Mouse (Mus musculus): ENCODE results near the gene Ptpn5. TPM values are rescaled to one million over a fixed set of nuclear protein-coding genes. Genes with fewer than 3 reads are reported as not detected.

Ptpn5 gene
- polyA plus RNA-seq, 1 experiment from 2014 or later: 2.5 TPM

- Histone ChIP-seq H3K4me3 (ENCODE audit: low read depth, low read length) (no peak overlapping the region), H3K4me2 (ENCODE audit: low read depth, low read length) (no peak overlapping the region), H3K4me1 (ENCODE audit: control insufficient read depth, insufficient read depth, low read length) (no peaks in the 10 kb centered on the region), H3K9ac (replicated peaks; ENCODE audit: low read length) (no peak overlapping the region), H3K9me3 (replicated peaks; ENCODE audit: control insufficient read depth, low read length) (no peaks in the 10 kb centered on the region), H3K27ac (replicated peaks; ENCODE audit: low read depth, low read length) (no peak overlapping the region), H3K36me3 (replicated peaks; ENCODE audit: control insufficient read depth, insufficient read depth, low read depth, low read length) (no peaks in the 10 kb centered on the region), H3K27me3 (ENCODE audit: control insufficient read depth, insufficient read depth, low read length) (no peaks in the 10 kb centered on the region)
- no peak for ATAC-seq (replicated peaks; ENCODE audit: insufficient number of reproducible peaks, low FRiP score, low TSS enrichment, low read depth)
- 82% methylated on average over 3 of the region's 3 CpGs for WGBS
- no peak for DNase-seq (ENCODE audit: low spot score)
Observed at GRCm38 (mm10) chr7:47111121-47111520, 22.4 kb downstream of the Ptpn5 start.

- Histone ChIP-seq H3K4me2 (ENCODE audit: low read depth, low read length) (no peak overlapping the region), H3K27ac (replicated peaks; ENCODE audit: low read depth, low read length) (no peak overlapping the region), H3K4me1 (ENCODE audit: control insufficient read depth, insufficient read depth, low read length) (no peaks in the 10 kb centered on the region), H3K4me3 (ENCODE audit: low read depth, low read length) (no peak overlapping the region), H3K36me3 (replicated peaks; ENCODE audit: control insufficient read depth, insufficient read depth, low read depth, low read length) (no peaks in the 10 kb centered on the region), H3K27me3 (ENCODE audit: control insufficient read depth, insufficient read depth, low read length) (no peaks in the 10 kb centered on the region), H3K9ac (replicated peaks; ENCODE audit: low read length) (no peak overlapping the region), H3K9me3 (replicated peaks; ENCODE audit: control insufficient read depth, low read length) (no peaks in the 10 kb centered on the region)
- no peak for ATAC-seq (replicated peaks; ENCODE audit: insufficient number of reproducible peaks, low FRiP score, low TSS enrichment, low read depth)
- DNase-seq (ENCODE audit: low spot score): no peak
- WGBS: 72% methylated on average over 7 of the region's 7 CpGs
Observed at GRCm38 (mm10) chr7:47110511-47110910, 23.0 kb downstream of the Ptpn5 start.

GRCm38 (mm10) chr7:47108779-47109189, 24.7 kb downstream of the Ptpn5 start:
- no peak for ATAC-seq (replicated peaks; ENCODE audit: insufficient number of reproducible peaks, low FRiP score, low TSS enrichment, low read depth)

GRCm38 (mm10) chr7:47106949-47107348, 26.5 kb downstream of the Ptpn5 start:
- Histone ChIP-seq H3K4me2 (ENCODE audit: low read depth, low read length) (no peak overlapping the region), H3K27ac (replicated peaks; ENCODE audit: low read depth, low read length) (no peak overlapping the region), H3K4me3 (ENCODE audit: low read depth, low read length) (no peak overlapping the region), H3K9me3 (replicated peaks; ENCODE audit: control insufficient read depth, low read length) (no peaks in the 10 kb centered on the region), H3K9ac (replicated peaks; ENCODE audit: low read length) (no peak overlapping the region), H3K36me3 (replicated peaks; ENCODE audit: control insufficient read depth, insufficient read depth, low read depth, low read length) (no peaks in the 10 kb centered on the region), H3K4me1 (ENCODE audit: control insufficient read depth, insufficient read depth, low read length) (no peaks in the 10 kb centered on the region), H3K27me3 (ENCODE audit: control insufficient read depth, insufficient read depth, low read length) (no peaks in the 10 kb centered on the region)
- DNase-seq (ENCODE audit: low spot score) (no peak), ATAC-seq (replicated peaks; ENCODE audit: insufficient number of reproducible peaks, low FRiP score, low TSS enrichment, low read depth) (no peak)

More at GRCm38 (mm10) chr7:47108779-47109189, 24.7 kb downstream of the Ptpn5 start:
- Histone ChIP-seq H3K9ac (replicated peaks; ENCODE audit: low read length) (no peak overlapping the region), H3K4me1 (ENCODE audit: control insufficient read depth, insufficient read depth, low read length) (no peaks in the 10 kb centered on the region), H3K27me3 (ENCODE audit: control insufficient read depth, insufficient read depth, low read length) (no peaks in the 10 kb centered on the region), H3K36me3 (replicated peaks; ENCODE audit: control insufficient read depth, insufficient read depth, low read depth, low read length) (no peaks in the 10 kb centered on the region), H3K9me3 (replicated peaks; ENCODE audit: control insufficient read depth, low read length) (no peaks in the 10 kb centered on the region), H3K27ac (replicated peaks; ENCODE audit: low read depth, low read length) (no peak overlapping the region), H3K4me3 (ENCODE audit: low read depth, low read length) (no peak overlapping the region), H3K4me2 (ENCODE audit: low read depth, low read length) (no peak overlapping the region)
- 88% methylated on average over 13 of the region's 13 CpGs for whole genome bisulfite sequencing
- no peak for DNase-seq (ENCODE audit: low spot score)

GRCm38 (mm10) chr7:47103671-47104414, 29.6 kb downstream of the Ptpn5 start:
- no peak overlapping the region for H3K27ac ChIP-seq (replicated peaks; ENCODE audit: low read depth, low read length)
- H3K9ac ChIP-seq (replicated peaks; ENCODE audit: low read length): no peak overlapping the region
- no peaks in the 10 kb centered on the region for H3K4me1 ChIP-seq (ENCODE audit: control insufficient read depth, insufficient read depth, low read length)
- no peak overlapping the region for H3K4me2 ChIP-seq (ENCODE audit: low read depth, low read length)
- 72% methylated on average over 1 of the region's 1 CpGs for WGBS
- ATAC-seq (replicated peaks; ENCODE audit: insufficient number of reproducible peaks, low FRiP score, low TSS enrichment, low read depth) (no peak), DNase-seq (ENCODE audit: low spot score) (no peak)
- no peaks in the 10 kb centered on the region for H3K36me3 ChIP-seq (replicated peaks; ENCODE audit: control insufficient read depth, insufficient read depth, low read depth, low read length)
- H3K4me3 ChIP-seq (ENCODE audit: low read depth, low read length): no peak overlapping the region
- no peaks in the 10 kb centered on the region for H3K27me3 ChIP-seq (ENCODE audit: control insufficient read depth, insufficient read depth, low read length)
- no peaks in the 10 kb centered on the region for H3K9me3 ChIP-seq (replicated peaks; ENCODE audit: control insufficient read depth, low read length)

GRCm38 (mm10) chr7:47102970-47103369, 30.5 kb downstream of the Ptpn5 start:
- DNase-seq (ENCODE audit: low spot score) (no peak), ATAC-seq (replicated peaks; ENCODE audit: insufficient number of reproducible peaks, low FRiP score, low TSS enrichment, low read depth) (no peak)
- H3K4me1 ChIP-seq (ENCODE audit: control insufficient read depth, insufficient read depth, low read length): no peaks in the 10 kb centered on the region

GRCm38 (mm10) chr7:47100615-47101014, 32.9 kb downstream of the Ptpn5 start:
- Histone ChIP-seq H3K9me3 (replicated peaks; ENCODE audit: control insufficient read depth, low read length) (no peaks in the 10 kb centered on the region), H3K9ac (replicated peaks; ENCODE audit: low read length) (no peak overlapping the region), H3K4me1 (ENCODE audit: control insufficient read depth, insufficient read depth, low read length) (no peaks in the 10 kb centered on the region), H3K4me3 (ENCODE audit: low read depth, low read length) (no peak overlapping the region), H3K36me3 (replicated peaks; ENCODE audit: control insufficient read depth, insufficient read depth, low read depth, low read length) (no peaks in the 10 kb centered on the region), H3K27me3 (ENCODE audit: control insufficient read depth, insufficient read depth, low read length) (no peaks in the 10 kb centered on the region), H3K27ac (replicated peaks; ENCODE audit: low read depth, low read length) (no peak overlapping the region), H3K4me2 (ENCODE audit: low read depth, low read length) (no peak overlapping the region)
- no peak for ATAC-seq (replicated peaks; ENCODE audit: insufficient number of reproducible peaks, low FRiP score, low TSS enrichment, low read depth)
- 70% methylated on average over 6 of the region's 6 CpGs for WGBS
- DNase-seq (ENCODE audit: low spot score): no peak

More at GRCm38 (mm10) chr7:47102970-47103369, 30.5 kb downstream of the Ptpn5 start:
- H3K27ac ChIP-seq (replicated peaks; ENCODE audit: low read depth, low read length): no peak overlapping the region
- H3K4me3 ChIP-seq (ENCODE audit: low read depth, low read length): no peak overlapping the region
- no peaks in the 10 kb centered on the region for H3K27me3 ChIP-seq (ENCODE audit: control insufficient read depth, insufficient read depth, low read length)
- no peak overlapping the region for H3K9ac ChIP-seq (replicated peaks; ENCODE audit: low read length)
- 57% methylated on average over 2 of the region's 2 CpGs for WGBS
- H3K9me3 ChIP-seq (replicated peaks; ENCODE audit: control insufficient read depth, low read length): no peaks in the 10 kb centered on the region
- no peaks in the 10 kb centered on the region for H3K36me3 ChIP-seq (replicated peaks; ENCODE audit: control insufficient read depth, insufficient read depth, low read depth, low read length)
- no peak overlapping the region for H3K4me2 ChIP-seq (ENCODE audit: low read depth, low read length)

- H3K27me3 ChIP-seq (ENCODE audit: control insufficient read depth, insufficient read depth, low read length): no peaks in the 10 kb centered on the region
- H3K4me2 ChIP-seq (ENCODE audit: low read depth, low read length): no peak overlapping the region
- no peaks in the 10 kb centered on the region for H3K9me3 ChIP-seq (replicated peaks; ENCODE audit: control insufficient read depth, low read length)
- no peaks in the 10 kb centered on the region for H3K4me1 ChIP-seq (ENCODE audit: control insufficient read depth, insufficient read depth, low read length)
- H3K4me3 ChIP-seq (ENCODE audit: low read depth, low read length): no peak overlapping the region
- H3K27ac ChIP-seq (replicated peaks; ENCODE audit: low read depth, low read length): no peak overlapping the region
- ATAC-seq (replicated peaks; ENCODE audit: insufficient number of reproducible peaks, low FRiP score, low TSS enrichment, low read depth) (no peak), DNase-seq (ENCODE audit: low spot score) (no peak)
- H3K9ac ChIP-seq (replicated peaks; ENCODE audit: low read length): no peak overlapping the region
- 86% methylated on average over 7 of the region's 7 CpGs for WGBS
- H3K36me3 ChIP-seq (replicated peaks; ENCODE audit: control insufficient read depth, insufficient read depth, low read depth, low read length): no peaks in the 10 kb centered on the region
Observed at GRCm38 (mm10) chr7:47099306-47099705, 34.2 kb downstream of the Ptpn5 start.

Measured in embryonic facial prominence, embryonic 11.5 days (tissue).